Mouse (Mus musculus) sigmoid colon, adult 10 weeks (tissue): Measurements from ENCODE around the gene Gm7075. TPM values are rescaled to one million over a fixed set of nuclear protein-coding genes. Genes with fewer than 3 reads are reported as not detected.

Source experiments
- polyA plus RNA-seq: library from polyadenylated mRNA; stranded (reverse); fragments of 350-450 nt; fragmentation: Illumina TruSeq; extraction: RNeasy Lipid Tissue Mini Kit (QIAGEN cat#74804); gene quantifications from one replicate; pipeline ENCODE4 v1.2.3, GENCODE M21; 2014; ENCODE audit warnings: low read depth, low replicate concordance

Gene Gm7075
- polyA plus RNA-seq = not detected

GRCm38 (mm10) chr10:63421739-63422735 lies at the start of gene Gm7075:
Gene Gm7075, minus strand, starts transcription at chr10:63421789.

GRCm38 (mm10) chr10:63429785-63430305 lies 8.3 kb upstream of the Gm7075 start, which contains the start of gene Ctnna3:
Gene Ctnna3, plus strand, starts transcription at chr10:63430098.

GRCm38 (mm10) chr10:63382372-63383279 lies 39.0 kb downstream of the Gm7075 start, which contains the start of gene Dnajc12:
Gene Dnajc12, plus strand, starts transcription at chr10:63382443.

GRCm38 (mm10) chr10:63381498-63382280 lies 39.9 kb downstream of the Gm7075 start, which contains the start of gene Sirt1:
Gene Sirt1, minus strand, starts transcription at chr10:63381704.

Other genes starting within 250 kb of the Gm7075 start
- not detected for gene Mypn, start 217.8 kb downstream of the Gm7075 start, polyA plus RNA-seq
- 291 TPM for gene Herc4, start 178.0 kb downstream of the Gm7075 start, polyA plus RNA-seq
- 80.9 TPM for gene Sirt1, start 40.1 kb downstream of the Gm7075 start, polyA plus RNA-seq
- 5.6 TPM for gene Dnajc12, start 39.3 kb downstream of the Gm7075 start, polyA plus RNA-seq
- gene Ctnna3, start 8.3 kb upstream of the Gm7075 start, polyA plus RNA-seq = 1.4 TPM